Mouse (Mus musculus) liver, embryonic 16.5 days (tissue): ENCODE data around the gene Polr2h. TPM values are rescaled to one million over a fixed set of nuclear protein-coding genes. Genes with fewer than 3 reads are reported as not detected.

Experiments used
- ATAC-seq: fragments of 200-750 bp; cut with Nextera tagmentation; 2 replicates; pipeline ENCODE4 v1.8.0; 2017; ENCODE audit warnings: low read depth, mild to moderate bottlenecking, moderate number of reproducible peaks, moderate library complexity
- H3K27ac ChIP-seq: fragments of 300-500 bp; sonication (generic); 2 replicates; pipeline ENCODE4 v1.5.1; 2014; ENCODE audit warnings: mild to moderate bottlenecking, low read length
- H3K27me3 ChIP-seq: fragments of 300-500 bp; sonication (generic); 2 replicates; pipeline ENCODE4 v1.6.1; 2014; ENCODE audit warnings: low read depth, low read length, mixed read lengths; ENCODE audit not compliant: control insufficient read depth, insufficient read depth
- H3K36me3 ChIP-seq: fragments of 300-500 bp; sonication (generic); 2 replicates; pipeline ENCODE4 v1.6.1; 2014; ENCODE audit warnings: mild to moderate bottlenecking; ENCODE audit not compliant: control insufficient read depth, insufficient read depth
- H3K4me1 ChIP-seq: fragments of 300-500 bp; sonication (generic); 2 replicates; pipeline ENCODE4 v1.6.1; 2014; ENCODE audit warnings: low read depth, low read length, mixed read lengths; ENCODE audit not compliant: control insufficient read depth
- H3K4me2 ChIP-seq: fragments of 300-500 bp; sonication (generic); 2 replicates; pipeline ENCODE4 v1.6.1; 2014; ENCODE audit warnings: low read depth, low read length, mixed read lengths
- H3K4me3 ChIP-seq: fragments of 300-500 bp; sonication (generic); 2 replicates; pipeline ENCODE4 v1.5.1; 2014; ENCODE audit warnings: low read depth, mild to moderate bottlenecking, low read length
- H3K9ac ChIP-seq: fragments of 300-500 bp; sonication (generic); 2 replicates; pipeline ENCODE4 v1.6.1; 2014; ENCODE audit warnings: low read depth, low read length
- H3K9me3 ChIP-seq: fragments of 300-500 bp; sonication (generic); replicated peaks from 2 replicates; pipeline ENCODE4 v1.6.1; 2016; ENCODE audit warnings: low read length; ENCODE audit not compliant: control insufficient read depth
- WGBS: fragments of 180-500 bp; shearing (Covaris S2); extraction: QIAGEN DNeasy Blood & Tissue Kit; methylation state at CpG from one replicate; pipeline ENCODE4 v1.1.7; 2014; ENCODE audit not compliant: insufficient replicate concordance; 5-methylcytosine and 5-hydroxymethylcytosine counted together
- polyA plus RNA-seq: library from polyadenylated mRNA; unstranded; fragments of >200 nt; fragmentation: Nextera tagmentation; extraction: Ambion mirVana; gene quantifications from 2 replicates; pipeline ENCODE4 v1.2.1, GENCODE M21; 2015

Polr2h gene
- polyA plus RNA-seq, 1 experiment from 2014 or later = 27.7 TPM

DNA sequence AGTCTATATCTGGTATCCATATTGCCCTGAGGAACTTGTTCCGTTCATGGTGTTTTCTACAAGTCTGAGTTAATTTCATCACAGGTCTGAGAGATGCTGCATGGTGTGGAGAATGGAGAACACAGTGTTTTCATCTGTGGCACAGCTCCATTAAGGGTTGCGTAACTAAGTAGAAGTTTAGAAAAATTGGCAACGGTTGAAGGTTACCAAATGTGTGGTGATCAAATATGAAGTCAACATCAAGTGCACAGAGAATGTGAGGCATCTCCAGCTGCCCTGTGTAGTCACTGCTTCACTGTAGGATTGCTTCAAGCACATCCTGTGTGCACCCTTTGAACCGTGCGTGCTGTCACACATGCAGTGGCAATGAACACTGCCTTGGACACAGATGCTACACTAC, 38.6 kb downstream of the Polr2h start:
- WGBS = 63% methylated on average over 5 of the region's 5 CpGs
- no peaks in the 10 kb centered on the region for H3K27me3 ChIP-seq
- H3K4me2 ChIP-seq = no peak overlapping the region
- H3K27ac ChIP-seq = no peak overlapping the region
- H3K9ac ChIP-seq = no peak overlapping the region
- no peaks in the 10 kb centered on the region for H3K36me3 ChIP-seq
- ATAC-seq = peak; percentile 81
- no peaks in the 10 kb centered on the region for H3K4me1 ChIP-seq
- no peaks in the 10 kb centered on the region for H3K9me3 ChIP-seq
- H3K4me3 ChIP-seq = no peak overlapping the region

DNA sequence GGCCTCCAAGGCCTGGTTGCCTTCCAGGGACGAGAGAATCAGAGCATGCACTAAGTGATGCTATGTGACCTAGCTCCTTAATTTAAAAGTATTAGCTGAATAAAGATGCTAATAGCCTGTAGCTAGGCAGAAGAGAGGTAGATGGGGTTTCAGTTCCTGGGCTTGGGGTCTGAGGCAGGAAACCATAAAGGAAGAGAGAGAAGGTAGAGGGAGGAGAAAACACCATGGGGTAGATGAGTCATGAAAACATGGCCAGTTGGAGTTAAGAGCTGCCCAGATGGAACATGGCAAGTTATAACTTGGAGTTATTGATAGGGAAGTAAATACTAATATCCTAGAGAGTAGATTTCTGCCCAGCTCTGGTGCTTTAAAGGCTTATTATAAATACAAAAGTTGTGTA, 39.9 kb downstream of the Polr2h start:
- Histone ChIP-seq H3K4me1 (no peaks in the 10 kb centered on the region), H3K4me2 (no peak overlapping the region), H3K27ac (no peak overlapping the region), H3K9me3 (no peaks in the 10 kb centered on the region), H3K4me3 (no peak overlapping the region), H3K36me3 (no peaks in the 10 kb centered on the region), H3K27me3 (no peaks in the 10 kb centered on the region), H3K9ac (no peak overlapping the region)
- 47% methylated on average over 1 of the region's 1 CpGs for WGBS
- ATAC-seq = no peak

DNA sequence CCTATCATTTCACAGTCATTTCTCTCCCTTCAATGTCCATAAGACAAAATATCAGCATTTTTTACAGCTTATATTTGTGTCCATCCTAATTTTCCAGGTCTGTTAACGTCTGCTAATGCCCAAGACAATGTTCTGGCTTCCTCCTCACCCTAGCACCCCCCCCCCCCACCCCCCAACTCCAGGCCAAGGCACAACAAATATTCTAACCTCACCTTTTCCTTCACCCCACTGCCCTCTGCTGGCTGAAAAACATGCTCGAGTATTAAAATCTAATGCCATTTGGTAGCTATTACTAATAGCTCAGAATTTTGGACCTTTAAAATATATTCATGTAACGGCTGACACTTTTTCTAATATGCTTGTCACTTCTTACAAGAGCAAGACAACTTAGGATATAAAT, 44.2 kb downstream of the Polr2h start:
- Histone ChIP-seq H3K9me3 (no peaks in the 10 kb centered on the region), H3K27me3 (no peaks in the 10 kb centered on the region), H3K4me2 (no peak overlapping the region), H3K4me1 (no peaks in the 10 kb centered on the region), H3K27ac (no peak overlapping the region), H3K9ac (no peak overlapping the region), H3K4me3 (no peak overlapping the region), H3K36me3 (no peaks in the 10 kb centered on the region)
- no peak for ATAC-seq
- WGBS = 6% methylated on average over 3 of the region's 3 CpGs

DNA sequence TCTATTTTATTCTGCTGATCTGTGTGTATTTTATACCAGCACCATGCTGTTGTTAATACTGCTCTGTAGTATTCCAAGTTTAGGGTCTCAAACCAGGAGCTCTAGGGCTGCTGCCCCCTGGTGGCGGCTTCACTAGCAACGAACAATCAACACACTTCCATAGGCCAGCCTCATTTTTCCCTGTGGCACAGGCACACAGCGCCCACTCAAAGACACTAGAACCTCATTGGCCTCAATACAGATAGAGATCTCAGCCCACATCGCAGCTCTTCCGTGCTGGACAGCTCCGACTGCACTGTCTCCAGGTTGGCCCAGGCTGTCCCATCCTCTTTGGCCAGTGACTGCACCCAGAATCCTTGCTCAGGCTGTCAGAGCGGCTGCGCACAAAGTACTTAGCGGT, 47.8 kb downstream of the Polr2h start:
- Histone ChIP-seq H3K27ac (no peak overlapping the region), H3K36me3 (no peaks in the 10 kb centered on the region), H3K9me3 (no peaks in the 10 kb centered on the region), H3K4me1 (no peaks in the 10 kb centered on the region), H3K4me2 (no peak overlapping the region), H3K27me3 (no peaks in the 10 kb centered on the region), H3K4me3 (no peak overlapping the region), H3K9ac (no peak overlapping the region)
- ATAC-seq = no peak
- WGBS = 39% methylated on average over 9 of the region's 9 CpGs

Other genes with a start within 250 kb of the Polr2h start
- 41.0 and 44.0 TPM in 2 replicates for gene Eif2b5, start 218.8 kb upstream of the Polr2h start, polyA plus RNA-seq
- 3.7 and 5.3 TPM in 2 replicates for gene Dvl3, start 200.7 kb upstream of the Polr2h start, polyA plus RNA-seq
- 388 and 409 TPM in 2 replicates for gene Ap2m1, start 182.2 kb upstream of the Polr2h start, polyA plus RNA-seq
- gene Abcf3, start 169.1 kb upstream of the Polr2h start, polyA plus RNA-seq = 24.6 and 25.8 TPM in 2 replicates
- 0.83 and 0.91 TPM in 2 replicates for gene Vwa5b2, start 128.2 kb upstream of the Polr2h start, polyA plus RNA-seq
- 13.0 and 15.0 TPM in 2 replicates for gene Eef1akmt4, start 106.1 kb upstream of the Polr2h start, polyA plus RNA-seq
- not detected in 2 replicates for gene Gm49333, start 106.1 kb upstream of the Polr2h start, polyA plus RNA-seq
- 17.7 and 18.5 TPM in 2 replicates for gene Alg3, start 105.9 kb upstream of the Polr2h start, polyA plus RNA-seq
- gene Camk2n2, start 96.4 kb upstream of the Polr2h start, polyA plus RNA-seq = 0.15 and 0.18 TPM in 2 replicates
- gene Ece2, start 87.8 kb upstream of the Polr2h start, polyA plus RNA-seq = 0.09 and 0.15 TPM in 2 replicates
- gene Psmd2, start 66.0 kb upstream of the Polr2h start, polyA plus RNA-seq = 159 and 170 TPM in 2 replicates
- gene Eif4g1, start 49.4 kb upstream of the Polr2h start, polyA plus RNA-seq = 80.9 and 89.4 TPM in 2 replicates
- gene Fam131a, start 24.4 kb upstream of the Polr2h start, polyA plus RNA-seq = 1.4 and 2.3 TPM in 2 replicates
- 9.7 and 11.5 TPM in 2 replicates for gene Clcn2, start 81 bp downstream of the Polr2h start, polyA plus RNA-seq
- gene Chrd, start 15.5 kb downstream of the Polr2h start, polyA plus RNA-seq = 0.32 and 0.39 TPM in 2 replicates
- 5.1 and 6.1 TPM in 2 replicates for gene Thpo, start 16.8 kb downstream of the Polr2h start, polyA plus RNA-seq